Mouse (Mus musculus): ENCODE results near the gene Lag3.

GRCm38 (mm10) chr6:124913214-124913613 is 1.7 kb upstream of the Lag3 start:
- no peak for TF ChIP-seq EP300 (IDR thresholded peaks at IDR 0.05; ENCODE audit: insufficient read depth, low read depth, low read length)
- no peak for TF ChIP-seq CTCF (IDR thresholded peaks at IDR 0.05)
- TF ChIP-seq POLR2A (IDR thresholded peaks at IDR 0.05; ENCODE audit: insufficient read depth, low read depth, low read length): no peak
